Mouse (Mus musculus) small intestine, adult 2 months (tissue): ENCODE measurements around the gene Bcl2l13.

ENCODE experiments used
- CTCF ChIP-seq: fragments of 200-500 bp; IDR thresholded peaks from 2 replicates; pipeline ENCODE4 v1.5.1; 2012; ENCODE audit warnings: low read depth, mild to moderate bottlenecking, control low read depth, inconsistent platforms, low read length, moderate library complexity, mixed read lengths; ENCODE audit not compliant: insufficient replicate concordance, insufficient read length; ENCODE audit errors: extremely low read depth
- POLR2A ChIP-seq: fragments of 200-500 bp; IDR thresholded peaks from 2 replicates; pipeline ENCODE4 v1.6.1; 2012; ENCODE audit warnings: low read depth, mild to moderate bottlenecking, control low read depth, inconsistent platforms, low read length, moderate library complexity

DNA sequence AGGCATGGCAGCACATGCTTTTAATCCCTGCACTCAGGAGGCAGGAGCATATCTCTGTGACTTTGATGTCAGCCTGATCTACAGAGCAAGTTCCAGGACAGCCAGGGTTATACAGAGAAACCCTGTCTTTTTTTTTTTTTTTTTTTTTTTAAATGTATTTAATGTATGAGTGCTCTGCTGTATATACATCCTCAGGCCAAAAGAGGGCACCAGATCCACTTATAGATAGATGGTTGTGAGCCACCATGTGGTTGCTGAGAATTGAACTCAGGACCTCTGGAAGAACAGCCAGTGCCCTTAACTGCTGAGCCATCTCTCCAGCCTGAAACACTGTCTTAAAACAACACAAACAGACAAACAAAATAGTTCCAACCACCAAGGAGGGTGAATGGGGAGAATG is 47.1 kb upstream of the Bcl2l13 start:
- TF ChIP-seq CTCF (no peak), POLR2A (no peak)
